Mouse (Mus musculus): ENCODE measurements around the gene Gins2.
A peak's percentile ranks its signal among the peaks of the same experiment; 100 is the strongest.

Gene Gins2

GRCm38 (mm10) chr8:120548313-120548761 lies 40.8 kb downstream of the Gins2 start:
- no peak for DNase-seq (ENCODE audit: low read depth)

- DNase-seq (ENCODE audit: low read depth), result no peak
Measured at GRCm38 (mm10) chr8:120547562-120547961, 41.5 kb downstream of the Gins2 start.

GRCm38 (mm10) chr8:120544155-120544554 lies 44.9 kb downstream of the Gins2 start:
- DNase-seq (ENCODE audit: low read depth), result no peak

GRCm38 (mm10) chr8:120543416-120544055 lies 45.6 kb downstream of the Gins2 start:
- no peak for DNase-seq (ENCODE audit: low read depth)

DNA sequence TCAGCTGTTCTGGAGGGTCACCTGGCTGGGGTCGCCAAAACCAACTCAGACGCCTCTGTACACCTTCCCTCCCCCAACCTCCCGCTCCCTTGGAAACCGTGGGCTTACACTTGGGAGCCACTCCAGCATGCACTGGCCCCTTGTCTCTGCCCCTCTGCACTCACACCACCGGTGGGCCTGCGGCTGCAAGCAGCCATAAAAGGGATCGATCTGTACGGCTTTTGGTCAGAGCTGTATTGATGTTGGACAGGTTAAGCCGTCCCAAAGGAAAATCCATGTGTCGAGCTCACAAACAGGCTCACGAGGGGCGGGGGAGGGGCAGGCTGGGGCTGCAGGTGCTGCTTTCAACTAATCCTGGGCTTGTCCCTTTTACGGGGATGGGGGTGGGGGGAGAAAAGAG lies 46.1 kb downstream of the Gins2 start:
- DNase-seq (ENCODE audit: low read depth), result no peak

DNA sequence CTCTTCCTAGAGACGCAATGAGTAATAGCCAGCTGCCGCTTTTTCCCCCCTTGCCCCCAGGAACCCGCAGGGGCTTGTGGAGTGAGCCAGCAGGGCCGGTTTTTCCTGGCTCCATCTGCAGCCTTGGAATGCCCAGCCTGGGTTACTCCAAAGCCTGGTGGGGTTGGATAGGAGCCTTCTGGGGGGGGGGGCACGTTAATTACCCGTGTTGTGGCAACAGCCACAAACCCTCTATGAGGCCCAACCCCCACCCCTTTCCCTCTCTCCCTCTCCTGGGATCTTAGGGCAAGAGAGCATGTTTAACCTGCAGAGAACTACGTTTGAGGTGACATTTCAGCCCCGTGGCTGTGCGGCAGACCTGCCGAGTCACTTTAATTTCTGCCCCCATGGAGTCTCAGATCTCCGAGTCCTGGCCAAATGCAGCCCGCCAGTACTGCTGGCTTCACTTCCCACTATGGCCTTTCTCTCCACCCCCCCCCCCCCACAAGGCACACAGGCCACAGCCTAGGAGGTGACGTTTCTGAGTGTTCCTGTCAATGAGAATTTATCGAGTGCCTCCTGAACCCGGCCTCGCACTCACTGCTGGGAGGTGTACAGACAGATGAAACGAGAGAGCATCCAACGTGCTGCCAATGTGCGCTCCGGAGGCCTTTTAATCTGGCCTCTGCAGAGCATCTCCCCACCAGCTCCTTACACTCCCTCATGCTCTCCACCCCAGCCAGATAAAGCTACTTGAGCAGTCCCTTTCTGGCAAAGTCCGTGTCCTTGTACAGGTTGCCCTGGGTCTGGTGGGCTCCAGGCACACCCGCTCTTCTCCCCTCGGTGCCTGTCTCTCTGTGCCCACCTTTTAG lies 49.1 kb downstream of the Gins2 start:
- DNase-seq (ENCODE audit: low read depth), result no peak

DNA sequence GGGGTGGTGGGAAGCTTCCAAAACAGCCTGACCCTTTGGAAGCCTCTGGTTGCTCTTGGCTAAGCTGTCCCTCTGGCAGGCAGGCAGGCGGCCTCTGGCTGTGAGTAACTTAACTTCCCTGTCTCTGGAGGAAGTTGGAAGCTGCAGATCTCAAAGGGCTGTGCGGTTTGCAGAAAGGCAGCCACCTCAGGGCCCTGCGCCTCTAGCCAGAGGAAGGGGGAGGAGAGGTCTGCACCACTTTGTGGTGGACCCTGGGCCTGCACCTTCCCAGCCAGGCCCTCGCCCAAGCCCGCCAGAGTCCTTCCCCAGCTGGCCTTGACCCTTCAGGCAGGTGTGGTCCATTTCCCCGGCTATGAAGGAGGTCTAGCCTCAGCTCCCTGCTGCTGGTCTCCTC lies 49.7 kb downstream of the Gins2 start:
- peak; percentile 65 for DNase-seq (ENCODE audit: low read depth)

GRCm38 (mm10) chr8:120538397-120539240 lies 50.5 kb downstream of the Gins2 start:
- peak; percentile 74 for DNase-seq (ENCODE audit: low read depth)

- no peak for DNase-seq (ENCODE audit: low read depth)
Measured at GRCm38 (mm10) chr8:120537818-120538396, 51.2 kb downstream of the Gins2 start.

DNA sequence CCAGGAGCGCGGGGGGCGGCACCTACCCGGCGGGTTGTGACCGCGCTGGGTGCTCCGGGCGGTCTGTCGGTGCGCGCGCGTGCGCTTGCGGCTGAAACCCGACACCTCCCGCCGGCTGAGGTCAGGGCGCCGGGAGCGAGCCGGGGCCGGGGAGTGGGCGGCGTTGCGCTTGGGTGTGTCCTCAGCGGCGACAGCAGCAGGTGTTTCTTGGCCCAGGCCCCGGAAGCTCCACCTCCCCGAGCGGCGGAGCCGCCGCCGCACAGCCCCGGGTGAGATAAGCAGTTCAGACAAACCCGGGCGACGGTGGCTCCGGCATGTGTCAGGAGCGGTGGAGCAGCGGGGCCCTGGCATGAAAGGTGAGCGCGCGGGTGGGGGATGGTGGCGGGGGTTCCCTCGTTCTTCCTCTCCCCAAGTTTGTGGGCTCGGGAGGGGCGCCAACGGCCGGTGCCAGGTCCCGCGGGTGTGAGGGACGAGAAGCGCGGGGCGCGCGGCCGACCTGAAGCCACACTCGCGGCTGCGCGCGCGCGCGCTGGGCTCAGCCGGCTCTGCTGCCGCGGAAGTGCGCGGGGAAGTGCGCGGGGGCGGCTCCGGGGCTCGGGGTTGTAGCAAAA lies 51.8 kb downstream of the Gins2 start:
- DNase-seq (ENCODE audit: low read depth), result peak; percentile 69

DNA sequence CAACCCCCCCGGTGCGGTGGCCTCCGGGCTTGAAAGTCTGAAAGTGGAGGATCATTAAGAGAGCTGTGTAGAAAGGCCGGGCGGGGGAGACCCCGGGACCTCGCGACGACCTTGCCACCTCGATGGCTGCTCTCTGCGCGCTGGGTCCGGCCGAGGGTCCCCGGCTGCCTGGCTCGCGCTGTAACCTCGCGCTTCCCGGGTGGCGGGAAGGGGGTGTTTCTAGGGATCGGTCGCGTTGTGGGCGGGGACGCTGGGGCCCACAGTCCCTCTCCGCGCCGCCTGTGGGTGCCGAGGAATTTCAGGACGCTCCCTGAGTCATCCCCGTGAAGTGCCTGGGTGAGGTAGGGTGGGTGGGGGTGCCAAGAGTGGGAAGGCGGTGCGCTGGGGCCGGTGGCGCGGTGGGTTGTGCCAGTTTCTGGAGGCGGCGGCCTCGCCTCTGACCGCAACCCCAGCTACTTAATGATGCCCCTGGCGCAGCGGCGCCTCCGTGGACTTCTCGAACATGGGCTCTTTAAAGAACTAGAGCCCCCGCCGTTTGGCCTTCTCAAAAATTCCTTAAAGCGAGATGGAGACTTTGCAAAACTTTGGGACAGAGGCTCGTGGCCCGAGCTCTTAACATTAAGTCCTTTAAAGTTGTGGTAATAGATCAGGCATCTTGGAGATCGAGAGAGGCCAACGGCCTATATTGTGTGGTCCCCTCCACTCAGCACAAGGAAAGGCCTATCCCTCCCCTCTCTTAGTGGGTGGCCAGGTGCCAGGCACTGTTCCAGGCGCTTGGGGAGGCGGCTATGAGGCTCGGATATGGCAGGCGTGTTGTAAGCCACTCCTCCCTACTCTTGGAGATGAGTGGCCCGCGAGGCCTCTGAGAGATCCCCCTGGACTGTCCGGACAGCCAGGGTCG lies 52.5 kb downstream of the Gins2 start:
- DNase-seq (ENCODE audit: low read depth), result peak; percentile 37

DNA sequence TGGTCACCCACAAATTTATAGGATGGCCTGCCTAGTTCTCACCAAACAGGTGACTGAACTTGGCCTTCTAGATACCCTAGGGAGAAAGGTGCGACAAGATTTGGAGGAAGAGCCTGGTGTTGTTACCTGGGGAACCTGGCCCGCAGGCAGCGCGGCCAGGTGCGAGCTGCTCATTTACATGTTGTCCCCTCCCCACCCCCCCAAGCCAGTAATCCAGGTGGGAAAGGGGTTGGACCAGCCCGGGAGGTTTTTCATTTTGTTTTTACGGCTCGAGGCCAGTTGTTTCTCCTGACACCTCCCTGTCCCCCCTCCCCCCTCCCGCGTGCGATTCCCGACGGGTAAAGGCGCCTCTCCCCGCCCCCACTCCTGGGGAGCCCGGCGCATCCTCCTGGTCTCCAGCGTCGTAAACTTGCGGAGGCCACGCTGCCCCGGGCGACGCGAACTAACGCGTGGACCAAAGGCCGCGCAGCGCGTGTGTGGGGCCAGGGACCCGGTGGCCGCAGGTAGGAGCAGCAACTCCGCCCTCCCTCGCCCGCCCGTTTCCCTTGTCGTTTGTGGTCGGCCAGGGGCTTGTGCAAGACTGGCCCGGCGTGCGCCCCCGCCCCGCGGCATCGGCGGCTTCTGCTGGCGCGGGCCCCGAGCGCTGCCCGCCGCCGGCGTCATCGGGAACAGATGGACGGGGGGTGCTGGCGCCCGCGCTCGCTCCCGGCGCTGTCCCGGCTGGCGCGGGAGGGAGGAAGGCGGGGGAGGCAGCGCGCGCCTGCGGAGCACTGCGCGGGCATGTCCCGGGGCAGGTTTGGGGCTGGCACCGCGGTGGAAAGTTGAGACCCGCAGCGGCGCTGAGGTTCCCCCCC lies 53.4 kb downstream of the Gins2 start:
- peak; percentile 41 for DNase-seq (ENCODE audit: low read depth)

DNA sequence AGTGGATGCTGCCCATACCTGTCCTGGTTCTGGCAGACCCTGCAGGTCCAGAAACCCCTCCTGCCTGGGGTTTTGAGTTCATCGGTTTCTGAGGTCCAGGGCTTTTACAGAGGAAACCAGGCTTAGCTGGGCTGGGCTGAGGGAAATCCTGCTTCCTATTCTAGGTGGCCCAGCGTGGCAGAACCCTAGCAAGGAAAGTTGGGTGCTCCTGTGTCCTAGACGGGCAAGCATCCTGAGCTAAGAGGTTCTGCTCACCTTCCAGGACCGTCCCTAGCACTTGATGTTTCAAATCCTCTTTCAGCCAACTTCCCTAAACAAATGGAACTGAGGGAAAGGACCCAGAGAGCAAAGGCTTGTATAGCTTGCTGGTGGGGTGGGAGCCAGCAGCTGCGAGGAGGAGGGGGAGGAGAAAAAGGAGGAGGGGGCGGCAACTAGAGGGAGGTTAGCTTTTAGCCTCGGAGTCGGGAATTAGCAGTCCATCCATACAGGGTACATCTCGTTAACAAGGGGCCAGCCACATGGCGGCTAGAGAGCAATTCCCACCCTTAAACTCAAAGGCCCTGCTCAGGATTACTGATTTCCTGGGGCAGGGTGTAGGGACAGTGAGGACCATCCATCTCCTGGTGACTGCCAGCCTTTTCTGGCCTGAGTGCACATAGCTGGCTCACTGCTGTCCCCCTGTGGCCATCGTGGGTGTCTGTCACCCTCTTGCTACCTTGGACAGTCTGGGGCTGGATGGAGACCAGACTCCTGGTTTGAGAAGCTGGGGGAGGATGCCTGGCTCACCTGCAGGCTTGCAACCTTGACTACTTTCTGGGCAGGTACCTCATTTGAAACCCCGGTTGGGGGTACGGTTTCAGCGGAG lies 54.4 kb downstream of the Gins2 start:
- DNase-seq (ENCODE audit: low read depth), result peak; percentile 81

GRCm38 (mm10) chr8:120534080-120534479 lies 55.0 kb downstream of the Gins2 start:
- no peak for DNase-seq (ENCODE audit: low read depth)

DNA sequence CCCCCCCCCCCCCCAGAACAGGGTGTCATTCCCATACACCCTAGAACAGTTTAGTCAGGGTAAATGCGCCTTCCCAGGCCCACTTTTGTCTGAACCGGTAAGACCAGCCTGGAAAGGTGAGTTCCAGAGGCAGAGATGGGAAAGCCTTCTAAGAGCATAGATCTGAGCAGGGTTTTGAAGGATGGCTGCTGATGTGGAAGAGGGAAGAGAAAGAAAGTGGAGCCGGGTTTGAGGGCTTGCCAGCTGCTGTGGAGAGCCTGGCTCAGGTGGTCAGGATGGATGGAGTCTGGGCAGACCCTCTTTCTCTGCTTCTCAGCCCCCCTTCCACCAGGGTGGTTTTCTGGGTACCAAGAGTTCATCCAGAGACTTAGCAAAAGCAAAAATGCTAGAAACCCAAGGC lies 55.7 kb downstream of the Gins2 start:
- no peak for DNase-seq (ENCODE audit: low read depth)

- no peak for DNase-seq (ENCODE audit: low read depth)
Measured at GRCm38 (mm10) chr8:120532517-120533215, 56.4 kb downstream of the Gins2 start.

GRCm38 (mm10) chr8:120531775-120532516 lies 57.2 kb downstream of the Gins2 start:
- no peak for DNase-seq (ENCODE audit: low read depth)
